Mouse (Mus musculus) liver, postnatal 0 days (tissue): Measurements from ENCODE around the gene Tesk1.
A peak's percentile ranks its signal among the peaks of the same experiment; 100 is the strongest.

Source experiments
- CTCF ChIP-seq: sonication (generic); IDR thresholded peaks from 2 replicates; pipeline ENCODE4 v1.5.1; 2016; ENCODE audit warnings: antibody characterized with exemption, low read depth
- EP300 ChIP-seq: IDR thresholded peaks from 2 replicates; pipeline ENCODE4 v1.6.1; 2016; ENCODE audit warnings: antibody characterized with exemption, low read depth, mild to moderate bottlenecking

GRCm38 (mm10) chr4:43477857-43478533 is 36.3 kb downstream of the Tesk1 start:
- no peak for TF ChIP-seq EP300
- peak; percentile 76 for TF ChIP-seq CTCF
